Mouse (Mus musculus) cerebellum, adult 2 months (tissue): ENCODE results near the gene Gosr1. TPM values are rescaled to one million over a fixed set of nuclear protein-coding genes. Genes with fewer than 3 reads are reported as not detected.

Experiments used
- DNase-seq, 2 experiments: peaks; one replicate each; pipeline ENCODE4 v3.0.0; 2021
- H3K27ac ChIP-seq: fragments of 200-500 bp; 2 replicates; pipeline ENCODE4 v1.5.1; 2012; ENCODE audit warnings: low read length, control low read depth, inconsistent platforms; ENCODE audit not compliant: insufficient read depth
- H3K27me3 ChIP-seq: fragments of 200-500 bp; 2 replicates; pipeline ENCODE4 v1.6.1; 2012; ENCODE audit warnings: inconsistent platforms, mild to moderate bottlenecking, low read length, moderate library complexity; ENCODE audit not compliant: control insufficient read depth, insufficient read depth
- H3K4me1 ChIP-seq: fragments of 200-500 bp; 2 replicates; pipeline ENCODE4 v1.6.1; 2011; ENCODE audit warnings: low read length; ENCODE audit not compliant: control insufficient read depth, insufficient read depth
- H3K4me3 ChIP-seq: fragments of 200-500 bp; replicated peaks from 2 replicates; pipeline ENCODE3; 2011; ENCODE audit warnings: mild to moderate bottlenecking, low read depth, low read length, control low read depth; ENCODE audit not compliant: insufficient read depth
- CTCF ChIP-seq: fragments of 200-500 bp; IDR thresholded peaks from 2 replicates; pipeline ENCODE4 v1.5.1; 2011; ENCODE audit warnings: low read depth, mild to moderate bottlenecking, control low read depth, low read length, moderate library complexity, borderline replicate concordance; ENCODE audit not compliant: insufficient read depth
- POLR2A ChIP-seq: fragments of 200-500 bp; IDR thresholded peaks from 2 replicates; pipeline ENCODE4 v1.6.1; 2011; ENCODE audit warnings: low read length, control low read depth, borderline replicate concordance; ENCODE audit not compliant: insufficient read depth
- WGBS: fragments of 180-500 bp; shearing (Covaris S2); methylation state at CpG from one replicate; pipeline ENCODE4 v1.1.7; 2018; 5-methylcytosine and 5-hydroxymethylcytosine counted together
- polyA plus RNA-seq: library from polyadenylated mRNA; depleted of rRNA; stranded (reverse); fragments of >200 nt; gene quantifications from 2 replicates; pipeline ENCODE4 v1.2.3, GENCODE M21; 2012

Gosr1 gene
- polyA plus RNA-seq, 1 experiment, result 31.9 TPM

- no peak overlapping the region for H3K27ac ChIP-seq
- no peak overlapping the region for H3K4me3 ChIP-seq
- no peaks in the 10 kb centered on the region for H3K27me3 ChIP-seq
- no peaks in the 10 kb centered on the region for H3K4me1 ChIP-seq
- no peak for TF ChIP-seq POLR2A
- no peak for TF ChIP-seq CTCF
- no peak for DNase-seq
- WGBS, result 83% methylated on average over 3 of the region's 3 CpGs
These were observed 32.7 kb downstream of the Gosr1 start for GRCm38 (mm10) chr11:76730650-76731049.

GRCm38 (mm10) chr11:76728093-76728492 lies 35.3 kb downstream of the Gosr1 start:
- DNase-seq, result no peak
- no peak overlapping the region for H3K27ac ChIP-seq
- 41% methylated on average over 11 of the region's 11 CpGs for WGBS
- H3K4me3 ChIP-seq, result no peak overlapping the region
- no peaks in the 10 kb centered on the region for H3K4me1 ChIP-seq
- no peaks in the 10 kb centered on the region for H3K27me3 ChIP-seq
- TF ChIP-seq POLR2A, result no peak
- no peak for TF ChIP-seq CTCF

GRCm38 (mm10) chr11:76723911-76724310 lies 39.5 kb downstream of the Gosr1 start:
- TF ChIP-seq CTCF (no peak), POLR2A (no peak)
- Histone ChIP-seq H3K4me3 (no peak overlapping the region), H3K4me1 (no peaks in the 10 kb centered on the region), H3K27me3 (no peaks in the 10 kb centered on the region), H3K27ac (no peak overlapping the region)
- WGBS, result 42% methylated on average over 8 of the region's 8 CpGs
- no peak for DNase-seq

- DNase-seq, result no peak
- no peak overlapping the region for H3K4me3 ChIP-seq
- no peaks in the 10 kb centered on the region for H3K27me3 ChIP-seq
- no peak overlapping the region for H3K27ac ChIP-seq
- H3K4me1 ChIP-seq, result no peaks in the 10 kb centered on the region
- TF ChIP-seq POLR2A (no peak), CTCF (no peak)
- WGBS, result 59% methylated on average over 4 of the region's 4 CpGs
These were observed 46.4 kb downstream of the Gosr1 start for GRCm38 (mm10) chr11:76717000-76717399.

- no peaks in the 10 kb centered on the region for H3K4me1 ChIP-seq
- DNase-seq, result no peak
- H3K27me3 ChIP-seq, result no peaks in the 10 kb centered on the region
- TF ChIP-seq POLR2A (no peak), CTCF (no peak)
- H3K27ac ChIP-seq, result no peak overlapping the region
- no peak overlapping the region for H3K4me3 ChIP-seq
- WGBS, result 13% methylated on average over 16 of the region's 17 CpGs
These were observed 53.5 kb downstream of the Gosr1 start for GRCm38 (mm10) chr11:76709625-76710452.

GRCm38 (mm10) chr11:76708881-76709280 lies 54.5 kb downstream of the Gosr1 start:
- 82% methylated on average over 1 of the region's 1 CpGs for WGBS
- no peak for DNase-seq
- Histone ChIP-seq H3K27me3 (no peaks in the 10 kb centered on the region), H3K27ac (no peak overlapping the region), H3K4me3 (no peak overlapping the region), H3K4me1 (no peaks in the 10 kb centered on the region)
- TF ChIP-seq POLR2A (no peak), CTCF (no peak)

GRCm38 (mm10) chr11:76708066-76708465 lies 55.3 kb downstream of the Gosr1 start:
- no peak for TF ChIP-seq POLR2A
- no peak for TF ChIP-seq CTCF

GRCm38 (mm10) chr11:76707656-76708055 lies 55.7 kb downstream of the Gosr1 start:
- WGBS, result 74% methylated on average over 3 of the region's 3 CpGs
- DNase-seq, result no peak

More at GRCm38 (mm10) chr11:76708066-76708465, 55.3 kb downstream of the Gosr1 start:
- no peak overlapping the region for H3K4me3 ChIP-seq
- WGBS, result 72% methylated on average over 1 of the region's 1 CpGs
- DNase-seq, result no peak
- H3K27ac ChIP-seq, result no peak overlapping the region
- H3K4me1 ChIP-seq, result no peaks in the 10 kb centered on the region
- H3K27me3 ChIP-seq, result no peaks in the 10 kb centered on the region

More at GRCm38 (mm10) chr11:76707656-76708055, 55.7 kb downstream of the Gosr1 start:
- Histone ChIP-seq H3K4me3 (no peak overlapping the region), H3K27ac (no peak overlapping the region), H3K27me3 (no peaks in the 10 kb centered on the region), H3K4me1 (no peaks in the 10 kb centered on the region)
- TF ChIP-seq CTCF (no peak), POLR2A (no peak)
